Mouse (Mus musculus): ENCODE data around the gene Cd180. TPM values are rescaled to one million over a fixed set of nuclear protein-coding genes. Genes with fewer than 3 reads are reported as not detected.

The Cd180 gene
- polyA plus RNA-seq, 1 experiment from 2014 or later, result 0.24 TPM

- H3K36me3 ChIP-seq, result no peaks in the 10 kb centered on the region
- WGBS, result 6% methylated on average over 2 of the region's 2 CpGs
- no peak overlapping the region for H3K9ac ChIP-seq
- H3K27ac ChIP-seq, result no peak overlapping the region
- no peak overlapping the region for H3K4me3 ChIP-seq
- no peak for ATAC-seq (replicated peaks; ENCODE audit: insufficient number of reproducible peaks, insufficient read depth, low FRiP score, low read depth)
- H3K4me2 ChIP-seq, result no peak overlapping the region
- no peaks in the 10 kb centered on the region for H3K4me1 ChIP-seq (replicated peaks)
- no peaks in the 10 kb centered on the region for H3K9me3 ChIP-seq (replicated peaks)
- H3K27me3 ChIP-seq, result no peaks in the 10 kb centered on the region
These were observed 14.9 kb upstream of the Cd180 start for GRCm38 (mm10) chr13:102678482-102678881.

DNA sequence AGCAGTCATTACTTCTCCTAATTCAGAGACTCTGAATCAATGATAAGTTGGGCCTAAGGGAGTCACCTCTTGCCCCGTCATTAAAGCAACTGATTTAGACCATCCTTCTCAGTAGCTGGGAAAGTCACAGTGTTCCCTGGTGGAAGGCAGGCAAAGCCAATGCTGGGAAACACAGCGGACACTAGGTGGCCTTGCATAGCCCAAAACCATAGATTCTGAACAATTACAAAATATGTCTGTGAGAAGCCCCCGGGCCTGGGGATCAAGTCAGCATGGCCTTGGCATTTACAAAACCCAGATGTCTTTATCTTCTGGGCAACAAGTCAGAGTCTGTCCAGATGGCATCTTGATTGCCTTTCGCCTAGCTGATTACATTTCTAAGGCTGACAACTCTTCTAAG, 8.5 kb upstream of the Cd180 start:
- H3K4me1 ChIP-seq (replicated peaks), result no peaks in the 10 kb centered on the region
- H3K36me3 ChIP-seq, result no peaks in the 10 kb centered on the region
- no peak for ATAC-seq (replicated peaks; ENCODE audit: insufficient number of reproducible peaks, insufficient read depth, low FRiP score, low read depth)
- H3K9ac ChIP-seq, result no peak overlapping the region
- no peak overlapping the region for H3K4me3 ChIP-seq
- H3K4me2 ChIP-seq, result no peak overlapping the region
- 67% methylated on average over 4 of the region's 4 CpGs for WGBS
- H3K27ac ChIP-seq, result no peak overlapping the region
- no peaks in the 10 kb centered on the region for H3K9me3 ChIP-seq (replicated peaks)
- H3K27me3 ChIP-seq, result no peaks in the 10 kb centered on the region

- ATAC-seq (replicated peaks; ENCODE audit: insufficient number of reproducible peaks, insufficient read depth, low FRiP score, low read depth), result no peak
- Histone ChIP-seq H3K4me2 (no peak overlapping the region), H3K4me1 (replicated peaks) (peaks cover 8% of the 10 kb centered on the region), H3K9ac (no peak overlapping the region), H3K27me3 (no peaks in the 10 kb centered on the region), H3K9me3 (replicated peaks) (no peaks in the 10 kb centered on the region), H3K36me3 (no peaks in the 10 kb centered on the region), H3K4me3 (no peak overlapping the region), H3K27ac (no peak overlapping the region)
- WGBS, result 87% methylated on average over 1 of the region's 1 CpGs
These were observed 5.2 kb upstream of the Cd180 start for GRCm38 (mm10) chr13:102688121-102688520.

- no peak overlapping the region for H3K9ac ChIP-seq
- WGBS, result 77% methylated on average over 6 of the region's 6 CpGs
- no peaks in the 10 kb centered on the region for H3K36me3 ChIP-seq
These were observed 3.9 kb upstream of the Cd180 start for GRCm38 (mm10) chr13:102689201-102690090.

GRCm38 (mm10) chr13:102690184-102690583, 3.2 kb upstream of the Cd180 start:
- Histone ChIP-seq H3K9ac (no peak overlapping the region), H3K27me3 (no peaks in the 10 kb centered on the region), H3K9me3 (replicated peaks) (no peaks in the 10 kb centered on the region), H3K4me2 (no peak overlapping the region), H3K36me3 (no peaks in the 10 kb centered on the region), H3K27ac (no peak overlapping the region), H3K4me3 (no peak overlapping the region), H3K4me1 (replicated peaks) (peaks cover 15% of the 10 kb centered on the region)
- ATAC-seq (replicated peaks; ENCODE audit: insufficient number of reproducible peaks, insufficient read depth, low FRiP score, low read depth), result no peak
- 88% methylated on average over 5 of the region's 5 CpGs for whole genome bisulfite sequencing

More at GRCm38 (mm10) chr13:102689201-102690090, 3.9 kb upstream of the Cd180 start:
- Histone ChIP-seq H3K27ac (no peak overlapping the region), H3K4me1 (replicated peaks) (peaks cover 15% of the 10 kb centered on the region), H3K4me2 (no peak overlapping the region), H3K9me3 (replicated peaks) (no peaks in the 10 kb centered on the region), H3K27me3 (no peaks in the 10 kb centered on the region), H3K4me3 (no peak overlapping the region)
- no peak for ATAC-seq (replicated peaks; ENCODE audit: insufficient number of reproducible peaks, insufficient read depth, low FRiP score, low read depth)

DNA sequence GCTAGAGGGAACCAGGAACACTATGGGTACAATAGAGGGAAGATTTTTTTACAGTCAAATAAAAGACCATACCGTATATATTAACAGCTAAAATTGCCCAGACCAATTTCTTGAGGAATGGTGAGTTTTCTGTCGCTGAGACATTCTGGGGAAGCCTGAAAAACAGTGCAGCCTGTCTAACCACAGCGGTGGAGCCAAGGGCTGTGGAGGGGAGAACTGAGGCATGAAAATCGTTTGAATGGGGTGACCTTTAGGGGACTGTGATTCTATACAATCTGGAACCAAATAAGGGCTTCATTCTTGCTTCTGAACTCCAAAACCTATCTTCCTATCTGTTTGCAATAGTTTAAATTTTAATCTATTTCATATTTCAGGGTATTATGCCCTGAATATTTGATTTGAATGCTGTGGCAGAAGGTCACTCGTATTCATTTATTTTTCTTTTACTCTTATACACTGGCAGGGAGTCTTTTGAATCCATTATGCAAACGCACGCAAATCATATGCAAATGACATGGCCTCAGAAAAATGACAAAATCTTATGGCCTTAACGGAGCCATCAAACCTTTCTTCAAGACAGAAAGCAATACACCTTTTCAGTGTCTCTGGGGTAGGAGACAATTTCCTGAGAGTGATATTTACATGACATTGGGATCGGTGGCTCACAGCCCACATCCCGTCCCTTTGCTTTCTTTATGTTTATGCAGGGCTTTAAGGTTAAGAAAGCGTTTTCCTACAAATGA, 1.8 kb upstream of the Cd180 start:
- ATAC-seq (replicated peaks; ENCODE audit: insufficient number of reproducible peaks, insufficient read depth, low FRiP score, low read depth), result no peak
- Histone ChIP-seq H3K36me3 (no peaks in the 10 kb centered on the region), H3K4me2 (no peak overlapping the region), H3K27me3 (no peaks in the 10 kb centered on the region), H3K4me1 (replicated peaks) (peaks cover 15% of the 10 kb centered on the region), H3K27ac (no peak overlapping the region), H3K9me3 (replicated peaks) (no peaks in the 10 kb centered on the region), H3K4me3 (no peak overlapping the region), H3K9ac (no peak overlapping the region)
- 73% methylated on average over 11 of the region's 11 CpGs for WGBS

GRCm38 (mm10) chr13:102694154-102694553, 796 bp downstream of the Cd180 start:
- no peak for ATAC-seq (replicated peaks; ENCODE audit: insufficient number of reproducible peaks, insufficient read depth, low FRiP score, low read depth)
- H3K4me3 ChIP-seq, result no peak overlapping the region
- H3K27me3 ChIP-seq, result no peaks in the 10 kb centered on the region
- H3K4me2 ChIP-seq, result no peak overlapping the region
- H3K4me1 ChIP-seq (replicated peaks), result peaks cover 27% of the 10 kb centered on the region
- H3K27ac ChIP-seq, result no peak overlapping the region
- no peaks in the 10 kb centered on the region for H3K36me3 ChIP-seq
- WGBS, result 88% methylated on average over 7 of the region's 7 CpGs
- no peaks in the 10 kb centered on the region for H3K9me3 ChIP-seq (replicated peaks)
- H3K9ac ChIP-seq, result no peak overlapping the region

- ATAC-seq (replicated peaks; ENCODE audit: insufficient number of reproducible peaks, insufficient read depth, low FRiP score, low read depth), result no peak
- WGBS, result 57% methylated on average over 7 of the region's 7 CpGs
- no peak overlapping the region for H3K9ac ChIP-seq
- no peaks in the 10 kb centered on the region for H3K36me3 ChIP-seq
- no peak overlapping the region for H3K4me2 ChIP-seq
- no peaks in the 10 kb centered on the region for H3K9me3 ChIP-seq (replicated peaks)
- peaks cover 27% of the 10 kb centered on the region for H3K4me1 ChIP-seq (replicated peaks)
- no peaks in the 10 kb centered on the region for H3K27me3 ChIP-seq
- no peak overlapping the region for H3K27ac ChIP-seq
- H3K4me3 ChIP-seq, result no peak overlapping the region
These were observed 2.0 kb downstream of the Cd180 start for GRCm38 (mm10) chr13:102695121-102695905.

DNA sequence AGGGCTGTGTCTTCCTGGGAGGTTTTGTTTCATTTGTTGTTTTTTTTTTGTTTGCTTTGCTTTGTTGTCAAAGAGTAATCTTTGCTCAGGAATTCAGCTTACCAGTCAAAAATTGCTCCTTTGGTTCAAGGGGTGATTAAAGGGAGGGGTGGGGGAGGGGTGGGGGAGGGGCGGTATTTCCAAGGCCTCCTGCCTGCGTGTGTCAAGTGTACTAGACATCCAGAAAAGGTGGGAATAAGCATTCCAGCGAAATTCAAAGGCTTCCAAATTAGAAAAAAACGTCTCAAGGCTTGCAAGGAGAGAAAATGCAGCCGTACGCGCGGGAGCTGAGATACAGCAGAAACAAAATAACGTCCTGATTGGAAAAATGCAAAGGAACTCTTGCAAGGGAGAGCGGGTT, 5.0 kb downstream of the Cd180 start:
- H3K27me3 ChIP-seq, result no peaks in the 10 kb centered on the region
- H3K9ac ChIP-seq, result no peak overlapping the region
- H3K27ac ChIP-seq, result peak overlapping the region; percentile 84
- 13% methylated on average over 10 of the region's 10 CpGs for WGBS
- no peak for ATAC-seq (replicated peaks; ENCODE audit: insufficient number of reproducible peaks, insufficient read depth, low FRiP score, low read depth)
- peak overlapping the region; percentile 54 for H3K4me2 ChIP-seq
- H3K36me3 ChIP-seq, result no peaks in the 10 kb centered on the region
- peaks cover 17% of the 10 kb centered on the region for H3K4me1 ChIP-seq (replicated peaks)
- H3K4me3 ChIP-seq, result peak overlapping the region; percentile 27
- H3K9me3 ChIP-seq (replicated peaks), result no peaks in the 10 kb centered on the region

DNA sequence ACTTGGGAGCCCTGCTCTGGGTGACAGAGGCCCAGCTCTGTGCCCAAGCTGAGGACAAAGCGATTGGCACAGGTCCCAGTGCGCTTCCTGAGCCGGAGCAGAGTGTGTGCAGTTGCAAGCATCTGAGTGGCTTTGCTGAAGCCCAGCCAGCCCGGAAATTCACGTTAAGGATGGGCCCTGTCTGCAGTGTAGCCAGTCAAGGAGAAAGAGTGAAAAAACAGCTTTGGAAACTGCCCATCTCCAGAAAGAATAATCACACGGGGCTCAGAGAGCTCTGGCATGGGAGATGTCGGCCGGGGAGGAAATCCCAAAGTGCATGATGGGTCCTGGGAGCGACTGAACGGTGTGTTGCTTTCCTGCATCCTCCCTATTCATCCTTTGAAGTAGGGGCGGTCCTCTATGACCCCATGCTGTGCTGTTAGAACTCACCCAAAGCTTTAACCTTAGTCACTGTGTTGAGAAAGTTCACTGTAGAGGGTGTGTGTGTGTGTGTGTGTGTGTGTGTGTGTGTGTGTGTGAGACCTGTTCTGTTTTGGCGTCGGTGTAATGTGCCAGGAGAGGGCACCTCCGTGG, 5.5 kb downstream of the Cd180 start:
- Histone ChIP-seq H3K9me3 (replicated peaks) (no peaks in the 10 kb centered on the region), H3K4me3 (peak overlapping the region; percentile 27)
- peak; percentile 93 for ATAC-seq (replicated peaks; ENCODE audit: insufficient number of reproducible peaks, insufficient read depth, low FRiP score, low read depth)

GRCm38 (mm10) chr13:102700176-102700575, 6.8 kb downstream of the Cd180 start:
- Histone ChIP-seq H3K4me2 (no peak overlapping the region), H3K27me3 (no peaks in the 10 kb centered on the region), H3K27ac (no peak overlapping the region), H3K36me3 (no peaks in the 10 kb centered on the region), H3K4me3 (no peak overlapping the region), H3K9me3 (replicated peaks) (no peaks in the 10 kb centered on the region), H3K4me1 (replicated peaks) (peaks cover 12% of the 10 kb centered on the region), H3K9ac (no peak overlapping the region)
- 73% methylated on average over 5 of the region's 5 CpGs for WGBS
- no peak for ATAC-seq (replicated peaks; ENCODE audit: insufficient number of reproducible peaks, insufficient read depth, low FRiP score, low read depth)

More for the DNA sequence above, 5.5 kb downstream of the Cd180 start:
- no peaks in the 10 kb centered on the region for H3K27me3 ChIP-seq
- peak overlapping the region; percentile 54 for H3K4me2 ChIP-seq
- H3K9ac ChIP-seq, result no peak overlapping the region
- H3K4me1 ChIP-seq (replicated peaks), result peaks cover 12% of the 10 kb centered on the region
- WGBS, result 29% methylated on average over 14 of the region's 14 CpGs
- H3K27ac ChIP-seq, result peak overlapping the region; percentile 84
- no peaks in the 10 kb centered on the region for H3K36me3 ChIP-seq

Data from heart, embryonic 15.5 days (tissue).